Mouse (Mus musculus): ENCODE measurements around the gene Tnni1. TPM values are rescaled to one million over a fixed set of nuclear protein-coding genes. Genes with fewer than 3 reads are reported as not detected.
A peak's percentile ranks its signal among the peaks of the same experiment; 100 is the strongest.

Gene Tnni1
- polyA plus RNA-seq, 1 experiment from 2014 or later = 66.8 TPM

DNA sequence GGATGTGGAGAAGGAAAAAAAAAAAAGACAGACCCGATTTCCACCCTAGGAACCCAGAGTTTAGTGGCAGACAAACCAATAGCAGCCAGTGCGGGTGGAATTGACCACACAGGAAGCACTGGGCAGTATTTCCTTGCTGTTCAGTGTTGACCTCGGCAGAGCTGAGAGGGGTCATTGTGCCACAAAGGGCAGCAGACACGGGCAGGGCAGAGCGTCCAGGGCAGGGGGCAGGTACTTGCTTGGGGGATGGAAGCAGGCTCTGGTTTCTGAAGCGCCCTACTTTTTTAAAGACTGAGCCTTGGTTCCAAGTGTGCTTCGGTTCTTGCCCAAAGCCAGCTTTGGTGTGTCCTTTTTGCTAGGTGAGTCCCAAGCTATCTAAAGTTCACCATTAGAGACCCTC, 9.0 kb upstream of the Tnni1 start:
- H3K27ac ChIP-seq = no peak overlapping the region
- no peak overlapping the region for H3K4me2 ChIP-seq (replicated peaks)
- peaks cover 18% of the 10 kb centered on the region for H3K36me3 ChIP-seq
- H3K27me3 ChIP-seq = no peaks in the 10 kb centered on the region
- H3K4me1 ChIP-seq = peaks cover 12% of the 10 kb centered on the region
- H3K9me3 ChIP-seq = no peaks in the 10 kb centered on the region
- ATAC-seq (ENCODE audit: insufficient number of reproducible peaks, insufficient read depth, low FRiP score, low TSS enrichment) = no peak
- no peak overlapping the region for H3K4me3 ChIP-seq
- 50% methylated on average over 7 of the region's 7 CpGs for WGBS
- no peak overlapping the region for H3K9ac ChIP-seq

DNA sequence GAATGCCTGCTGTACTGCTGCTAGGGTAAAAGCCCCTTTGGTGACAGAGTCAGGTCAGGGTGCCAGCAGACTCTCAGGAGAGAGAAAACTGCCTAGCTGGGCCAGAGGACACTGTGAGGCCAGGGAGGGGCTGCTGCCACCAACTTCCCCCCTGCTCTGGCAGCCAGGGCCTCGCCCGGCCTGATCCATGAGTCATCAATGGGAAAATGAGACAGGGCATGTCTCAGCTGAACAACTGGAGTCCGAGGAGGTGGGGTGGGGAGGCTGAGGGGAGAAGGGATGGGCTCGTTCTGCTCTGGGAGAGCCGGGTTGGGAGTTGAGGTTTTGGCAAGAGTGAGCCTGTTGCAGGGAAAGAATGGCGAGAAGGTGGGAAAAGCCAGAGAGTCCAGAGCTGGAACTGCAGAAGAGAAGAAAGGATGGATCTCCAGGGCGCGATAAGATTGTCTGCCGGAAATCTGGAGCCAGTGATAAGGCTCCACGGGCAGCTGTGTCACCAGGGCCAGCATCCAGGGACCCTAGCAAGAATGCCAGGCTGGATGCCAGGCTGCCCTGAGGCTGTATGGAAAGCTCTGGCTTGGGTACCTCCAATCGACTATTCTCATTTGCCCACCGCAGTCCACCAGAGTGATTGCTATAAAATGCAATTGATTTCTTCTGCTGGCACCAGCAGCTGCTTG, 8.2 kb upstream of the Tnni1 start:
- WGBS = 69% methylated on average over 12 of the region's 12 CpGs
- peaks cover 18% of the 10 kb centered on the region for H3K36me3 ChIP-seq
- no peak for ATAC-seq (ENCODE audit: insufficient number of reproducible peaks, insufficient read depth, low FRiP score, low TSS enrichment)
- 0 out of 2 replicates have a peak overlapping the region, but pooled peaks have one; percentile 5 for H3K27ac ChIP-seq
- no peak overlapping the region for H3K4me3 ChIP-seq
- H3K9ac ChIP-seq = no peak overlapping the region
- no peak overlapping the region for H3K4me2 ChIP-seq (replicated peaks)
- no peaks in the 10 kb centered on the region for H3K9me3 ChIP-seq
- peaks cover 12% of the 10 kb centered on the region for H3K4me1 ChIP-seq
- H3K27me3 ChIP-seq = no peaks in the 10 kb centered on the region

DNA sequence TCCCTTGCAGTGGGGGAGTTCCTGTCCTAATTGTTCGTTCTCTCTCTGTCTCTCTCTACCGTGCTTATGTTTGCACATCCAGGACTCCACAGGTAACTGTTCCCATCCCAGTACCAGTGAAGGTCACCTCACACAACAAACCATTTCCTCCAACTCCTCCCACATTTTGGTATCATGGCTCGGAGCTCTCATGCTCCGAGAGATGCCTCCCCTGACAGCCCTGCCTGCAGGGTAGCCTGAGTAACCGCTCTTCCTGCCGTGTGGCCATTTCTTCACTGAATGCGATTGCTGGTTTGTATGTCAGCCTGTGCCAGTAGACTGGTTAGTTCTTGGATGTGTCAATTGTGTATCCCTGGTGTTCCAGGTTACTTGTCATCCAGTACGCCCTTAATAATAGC, 7.7 kb upstream of the Tnni1 start:
- no peak overlapping the region for H3K27ac ChIP-seq
- H3K9ac ChIP-seq = no peak overlapping the region
- WGBS = 63% methylated on average over 8 of the region's 8 CpGs
- H3K27me3 ChIP-seq = no peaks in the 10 kb centered on the region; the same call in 1 of the 2 replicates
- H3K4me2 ChIP-seq (replicated peaks) = no peak overlapping the region
- H3K4me1 ChIP-seq = peaks cover 14% of the 10 kb centered on the region
- H3K9me3 ChIP-seq = no peaks in the 10 kb centered on the region
- peaks cover 18% of the 10 kb centered on the region for H3K36me3 ChIP-seq
- no peak overlapping the region for H3K4me3 ChIP-seq
- ATAC-seq (ENCODE audit: insufficient number of reproducible peaks, insufficient read depth, low FRiP score, low TSS enrichment) = no peak

DNA sequence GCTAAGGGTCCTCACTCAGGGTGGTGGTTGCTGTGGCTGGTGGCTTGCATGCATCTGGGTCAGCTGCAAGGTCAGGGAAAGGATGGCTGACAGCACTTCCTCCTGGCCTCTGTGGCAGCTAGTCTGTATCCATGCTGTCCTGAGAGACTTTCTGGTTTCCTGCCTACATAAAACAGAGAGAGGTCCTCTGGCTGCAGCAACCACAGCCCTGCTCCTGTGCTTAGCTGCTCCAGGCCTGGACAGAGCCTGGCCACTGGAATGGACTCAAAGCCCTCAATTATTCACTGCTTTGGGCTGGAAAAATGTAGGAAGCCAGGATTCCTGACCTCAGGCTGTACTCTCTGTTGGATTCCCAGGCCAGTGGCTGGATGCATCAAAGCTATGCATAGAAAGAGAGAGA, 2.6 kb upstream of the Tnni1 start:
- Histone ChIP-seq H3K27me3 (no peaks in the 10 kb centered on the region; the same call in 1 of the 2 replicates), H3K4me1 (peaks cover 18% of the 10 kb centered on the region), H3K4me2 (replicated peaks) (no peak overlapping the region), H3K9ac (no peak overlapping the region), H3K4me3 (no peak overlapping the region), H3K36me3 (no peaks in the 10 kb centered on the region), H3K9me3 (no peaks in the 10 kb centered on the region), H3K27ac (no peak overlapping the region)
- ATAC-seq (ENCODE audit: insufficient number of reproducible peaks, insufficient read depth, low FRiP score, low TSS enrichment) = no peak

DNA sequence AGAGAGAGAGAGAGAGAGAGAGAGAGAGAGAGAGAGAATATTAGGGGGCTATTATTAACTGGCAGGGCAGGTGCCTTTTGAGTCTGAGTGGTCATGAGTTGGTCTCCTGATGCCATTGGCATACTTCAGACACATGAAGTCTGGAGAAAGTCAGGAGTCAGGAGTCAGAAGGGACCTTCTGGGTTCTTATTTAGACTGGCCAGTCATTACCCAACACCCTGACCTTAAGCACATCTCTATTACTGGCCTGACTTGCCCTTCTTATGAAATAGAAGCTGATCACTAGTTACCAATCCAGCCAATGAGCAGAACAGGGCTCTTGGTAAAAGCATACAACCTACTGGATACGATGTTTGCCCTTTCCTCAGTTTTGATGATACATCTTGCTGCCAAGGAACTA, 2.2 kb upstream of the Tnni1 start:
- H3K27me3 ChIP-seq = no peaks in the 10 kb centered on the region; the same call in 1 of the 2 replicates
- no peak overlapping the region for H3K9ac ChIP-seq
- no peak for ATAC-seq (ENCODE audit: insufficient number of reproducible peaks, insufficient read depth, low FRiP score, low TSS enrichment)
- H3K9me3 ChIP-seq = no peaks in the 10 kb centered on the region
- no peak overlapping the region for H3K4me3 ChIP-seq
- peaks cover 18% of the 10 kb centered on the region for H3K4me1 ChIP-seq
- H3K4me2 ChIP-seq (replicated peaks) = no peak overlapping the region
- WGBS = 91% methylated on average over 1 of the region's 1 CpGs
- H3K36me3 ChIP-seq = no peaks in the 10 kb centered on the region
- no peak overlapping the region for H3K27ac ChIP-seq

DNA sequence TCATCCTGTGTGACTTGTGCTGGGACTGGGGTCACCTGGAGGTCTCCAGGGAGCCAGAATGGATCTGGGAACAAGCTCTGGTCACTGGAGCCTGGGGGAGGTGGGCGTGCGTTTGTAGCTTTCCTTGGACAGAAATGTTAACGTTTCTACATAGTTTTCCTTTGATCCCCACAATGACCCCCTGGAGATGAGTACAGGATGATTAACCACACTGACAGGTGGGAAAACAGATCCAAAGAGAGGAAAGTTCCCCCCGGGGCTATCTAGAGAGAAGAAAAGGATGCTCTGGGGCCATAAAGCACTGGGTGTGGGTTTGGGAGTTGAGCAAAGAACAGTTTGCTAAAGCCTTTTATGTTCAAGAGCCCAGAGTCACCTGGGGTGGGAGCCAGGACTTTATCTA, 1.4 kb downstream of the Tnni1 start:
- Histone ChIP-seq H3K9ac (peak overlapping the region; percentile 25; the same call in 1 of the 2 replicates), H3K4me3 (no peak overlapping the region), H3K4me1 (peaks cover 18% of the 10 kb centered on the region), H3K4me2 (replicated peaks) (no peak overlapping the region), H3K36me3 (no peaks in the 10 kb centered on the region), H3K27me3 (no peaks in the 10 kb centered on the region; the same call in 1 of the 2 replicates), H3K9me3 (no peaks in the 10 kb centered on the region), H3K27ac (no peak overlapping the region)
- 34% methylated on average over 4 of the region's 4 CpGs for WGBS
- no peak for ATAC-seq (ENCODE audit: insufficient number of reproducible peaks, insufficient read depth, low FRiP score, low TSS enrichment)

GRCm38 (mm10) chr1:135781220-135781619, 2.0 kb downstream of the Tnni1 start:
- H3K4me3 ChIP-seq = no peak overlapping the region
- 9% methylated on average over 13 of the region's 13 CpGs for WGBS
- peaks cover 18% of the 10 kb centered on the region for H3K4me1 ChIP-seq
- no peak overlapping the region for H3K27ac ChIP-seq
- H3K36me3 ChIP-seq = no peaks in the 10 kb centered on the region
- ATAC-seq (ENCODE audit: insufficient number of reproducible peaks, insufficient read depth, low FRiP score, low TSS enrichment) = no peak
- H3K27me3 ChIP-seq = no peaks in the 10 kb centered on the region; the same call in 1 of the 2 replicates
- peak overlapping the region; percentile 25; the same call in 1 of the 2 replicates for H3K9ac ChIP-seq
- no peak overlapping the region for H3K4me2 ChIP-seq (replicated peaks)
- H3K9me3 ChIP-seq = no peaks in the 10 kb centered on the region

DNA sequence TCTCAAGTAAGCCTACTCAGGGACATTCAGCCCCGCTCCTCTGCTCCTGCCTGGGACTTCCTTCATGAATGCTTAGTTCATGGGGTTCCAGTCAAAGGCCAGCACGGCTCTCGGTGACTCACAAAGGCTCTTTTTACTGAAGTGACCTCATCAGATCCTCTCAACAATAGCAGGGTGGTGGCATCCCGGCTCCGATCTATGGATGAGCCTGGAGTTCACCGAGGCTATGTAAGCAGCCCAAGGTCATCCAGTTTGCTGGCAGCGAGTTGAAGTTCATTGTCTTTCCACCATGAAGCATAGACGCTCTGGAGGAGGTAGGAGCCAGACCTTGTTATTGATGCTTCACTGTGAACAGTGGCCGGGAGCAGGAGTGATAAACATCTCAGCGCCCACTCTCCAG, 3.6 kb downstream of the Tnni1 start:
- Histone ChIP-seq H3K36me3 (no peaks in the 10 kb centered on the region), H3K27ac (no peak overlapping the region), H3K9me3 (no peaks in the 10 kb centered on the region), H3K4me2 (replicated peaks) (no peak overlapping the region), H3K4me1 (peaks cover 15% of the 10 kb centered on the region), H3K27me3 (no peaks in the 10 kb centered on the region), H3K9ac (no peak overlapping the region), H3K4me3 (no peak overlapping the region)
- WGBS = 43% methylated on average over 10 of the region's 10 CpGs
- ATAC-seq (ENCODE audit: insufficient number of reproducible peaks, insufficient read depth, low FRiP score, low TSS enrichment) = no peak

DNA sequence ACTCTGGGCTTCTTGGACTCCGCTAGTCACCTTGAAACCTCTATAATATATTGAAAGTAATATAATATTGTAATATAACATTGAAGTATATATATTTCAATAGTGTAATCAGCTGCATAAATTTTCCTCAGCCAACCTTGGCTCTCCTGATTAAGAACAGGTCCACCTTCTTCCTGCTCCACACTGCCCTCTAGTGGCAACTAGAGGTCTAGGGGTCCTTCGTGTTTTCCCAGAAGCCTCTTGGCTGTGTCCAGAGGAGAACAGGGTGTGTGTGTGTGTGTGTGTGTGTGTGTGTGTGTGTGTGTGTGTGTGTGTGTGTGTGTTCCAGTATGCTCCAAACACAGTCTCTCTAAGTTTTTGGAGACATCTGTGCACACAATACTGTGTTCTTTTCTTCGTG, 8.6 kb downstream of the Tnni1 start:
- Histone ChIP-seq H3K9me3 (no peaks in the 10 kb centered on the region), H3K4me3 (no peak overlapping the region), H3K9ac (no peak overlapping the region), H3K27me3 (no peaks in the 10 kb centered on the region), H3K36me3 (no peaks in the 10 kb centered on the region), H3K4me1 (no peaks in the 10 kb centered on the region), H3K4me2 (replicated peaks) (no peak overlapping the region), H3K27ac (no peak overlapping the region)
- WGBS = 41% methylated on average over 3 of the region's 3 CpGs
- ATAC-seq (ENCODE audit: insufficient number of reproducible peaks, insufficient read depth, low FRiP score, low TSS enrichment) = no peak

DNA sequence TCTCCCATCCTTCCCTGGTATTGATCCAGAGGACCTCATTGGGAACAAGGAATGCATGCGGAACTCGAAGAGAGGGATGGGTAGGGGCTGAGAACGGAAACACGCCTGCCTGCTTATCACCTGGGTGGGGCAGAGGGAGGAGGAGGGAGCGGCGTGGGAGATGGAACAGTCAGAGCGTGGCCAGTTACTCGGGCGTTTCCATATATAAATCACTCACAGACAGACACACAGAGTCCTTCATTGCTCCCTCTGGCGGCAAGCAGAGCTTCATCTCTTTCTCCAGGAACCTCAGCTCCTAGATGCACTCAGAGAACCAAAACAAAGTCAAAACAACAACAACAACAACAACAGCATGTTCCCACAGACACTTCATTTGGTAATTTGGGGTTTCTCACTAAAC, 9.5 kb downstream of the Tnni1 start:
- no peak for ATAC-seq (ENCODE audit: insufficient number of reproducible peaks, insufficient read depth, low FRiP score, low TSS enrichment)
- Histone ChIP-seq H3K27ac (no peak overlapping the region), H3K9ac (no peak overlapping the region), H3K27me3 (0 out of 2 replicates have a peak, but pooled peaks cover 6% of the 10 kb centered on the region), H3K9me3 (no peaks in the 10 kb centered on the region), H3K4me2 (replicated peaks) (no peak overlapping the region), H3K4me3 (no peak overlapping the region), H3K4me1 (peaks cover 6% of the 10 kb centered on the region; the same call in 1 of the 2 replicates), H3K36me3 (no peaks in the 10 kb centered on the region)
- WGBS = 51% methylated on average over 10 of the region's 10 CpGs

DNA sequence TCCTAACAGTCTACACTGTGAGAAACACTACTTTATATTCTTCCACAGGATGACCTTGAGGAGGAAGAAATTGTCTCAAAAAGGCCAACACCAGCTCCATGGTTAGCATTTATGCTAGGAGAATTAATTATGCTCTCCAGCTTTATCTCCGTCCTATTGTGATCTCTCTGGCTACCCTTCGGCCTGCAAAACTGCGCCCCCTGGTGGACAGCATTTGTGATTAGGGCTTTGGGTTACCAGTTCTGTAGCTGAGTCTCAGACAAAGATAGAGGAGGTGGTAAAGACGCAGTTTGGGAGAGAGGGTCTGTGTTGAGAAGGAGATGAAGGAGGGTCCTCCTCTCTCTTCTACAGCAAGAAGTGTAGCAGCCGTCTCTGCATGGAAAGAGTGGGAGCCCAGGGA, 10.6 kb downstream of the Tnni1 start:
- Histone ChIP-seq H3K27me3 (0 out of 2 replicates have a peak, but pooled peaks cover 11% of the 10 kb centered on the region), H3K4me1 (peaks cover 17% of the 10 kb centered on the region), H3K27ac (no peak overlapping the region), H3K9me3 (no peaks in the 10 kb centered on the region), H3K4me3 (no peak overlapping the region), H3K36me3 (no peaks in the 10 kb centered on the region), H3K9ac (no peak overlapping the region), H3K4me2 (replicated peaks) (no peak overlapping the region)
- 11% methylated on average over 5 of the region's 5 CpGs for WGBS
- ATAC-seq (ENCODE audit: insufficient number of reproducible peaks, insufficient read depth, low FRiP score, low TSS enrichment) = no peak

- Histone ChIP-seq H3K9ac (no peak overlapping the region), H3K27ac (no peak overlapping the region), H3K27me3 (0 out of 2 replicates have a peak, but pooled peaks cover 11% of the 10 kb centered on the region), H3K4me3 (no peak overlapping the region), H3K9me3 (no peaks in the 10 kb centered on the region), H3K36me3 (no peaks in the 10 kb centered on the region), H3K4me2 (replicated peaks) (no peak overlapping the region), H3K4me1 (peaks cover 18% of the 10 kb centered on the region)
- no peak for ATAC-seq (ENCODE audit: insufficient number of reproducible peaks, insufficient read depth, low FRiP score, low TSS enrichment)
- 60% methylated on average over 13 of the region's 13 CpGs for WGBS
Observed at GRCm38 (mm10) chr1:135792143-135792939, 13.1 kb downstream of the Tnni1 start.

Data from embryonic facial prominence, embryonic 12.5 days (tissue).